Mouse (Mus musculus) intestine, embryonic 15.5 days (tissue): ENCODE results near the gene Slc43a3. TPM values are rescaled to one million over a fixed set of nuclear protein-coding genes. Genes with fewer than 3 reads are reported as not detected.

Source experiments
- ATAC-seq: fragments of 200-750 bp; cut with Nextera tagmentation; 2 replicates; pipeline ENCODE4 v1.8.0; 2017; ENCODE audit warnings: moderate TSS enrichment, moderate library complexity
- H3K27ac ChIP-seq: fragments of 300-500 bp; sonication (generic); 2 replicates; pipeline ENCODE4 v1.5.1; 2015; ENCODE audit warnings: mild to moderate bottlenecking, inconsistent platforms
- H3K27me3 ChIP-seq: fragments of 300-500 bp; sonication (generic); replicated peaks from 2 replicates; pipeline ENCODE4 v1.6.1; 2015; ENCODE audit warnings: inconsistent platforms
- H3K36me3 ChIP-seq: fragments of 300-500 bp; sonication (generic); 2 replicates; pipeline ENCODE4 v1.6.1; 2015; ENCODE audit warnings: inconsistent platforms
- H3K4me1 ChIP-seq: fragments of 300-500 bp; sonication (generic); replicated peaks from 2 replicates; pipeline ENCODE4 v1.6.1; 2015; ENCODE audit warnings: inconsistent platforms
- H3K4me2 ChIP-seq: fragments of 300-500 bp; sonication (generic); replicated peaks from 2 replicates; pipeline ENCODE4 v1.6.1; 2015; ENCODE audit warnings: mild to moderate bottlenecking, inconsistent platforms
- H3K4me3 ChIP-seq: fragments of 300-500 bp; sonication (generic); replicated peaks from 2 replicates; pipeline ENCODE4 v1.5.1; 2015; ENCODE audit warnings: inconsistent platforms
- H3K9ac ChIP-seq: fragments of 300-500 bp; sonication (generic); 2 replicates; pipeline ENCODE4 v1.6.1; 2015; ENCODE audit warnings: inconsistent platforms
- H3K9me3 ChIP-seq: fragments of 300-500 bp; sonication (generic); 2 replicates; pipeline ENCODE4 v1.6.1; 2016; ENCODE audit warnings: inconsistent platforms
- WGBS: fragments of 180-500 bp; shearing (Covaris S2); methylation state at CpG from one replicate; pipeline ENCODE4 v1.1.7; 2015; 5-methylcytosine and 5-hydroxymethylcytosine counted together
- polyA plus RNA-seq: library from polyadenylated mRNA; unstranded; fragments of >200 nt; fragmentation: Nextera tagmentation; extraction: Ambion mirVana; gene quantifications from 2 replicates; pipeline ENCODE4 v1.2.1, GENCODE M21; 2015

Slc43a3 gene
- polyA plus RNA-seq, 1 experiment from 2014 or later: 48.2 TPM

DNA sequence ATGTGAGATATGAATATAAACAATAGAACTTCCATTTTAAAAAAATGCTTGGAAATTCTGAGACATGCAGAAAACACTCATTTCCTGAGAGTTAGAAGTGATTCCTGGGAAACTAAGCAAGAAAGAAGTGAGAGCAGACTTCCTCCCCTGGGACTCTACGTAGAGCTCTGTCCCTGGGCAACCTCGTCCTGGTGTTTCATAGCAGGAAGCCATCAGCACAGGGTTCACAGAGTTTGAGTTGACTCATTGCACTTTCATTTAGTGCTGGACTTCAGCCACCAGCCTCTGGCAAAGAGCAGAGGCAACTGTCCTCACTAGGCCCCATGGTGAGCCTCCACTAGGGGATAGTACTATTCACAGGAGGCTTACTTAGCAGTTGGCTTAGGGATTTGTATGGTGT lies 24.9 kb downstream of the Slc43a3 start:
- Histone ChIP-seq H3K27me3 (no peaks in the 10 kb centered on the region), H3K27ac (no peak overlapping the region), H3K4me3 (no peak overlapping the region), H3K36me3 (peaks cover 4% of the 10 kb centered on the region), H3K4me1 (no peaks in the 10 kb centered on the region), H3K9me3 (no peaks in the 10 kb centered on the region), H3K4me2 (no peak overlapping the region), H3K9ac (no peak overlapping the region)
- no peak for ATAC-seq
- WGBS: 67% methylated on average over 2 of the region's 2 CpGs

DNA sequence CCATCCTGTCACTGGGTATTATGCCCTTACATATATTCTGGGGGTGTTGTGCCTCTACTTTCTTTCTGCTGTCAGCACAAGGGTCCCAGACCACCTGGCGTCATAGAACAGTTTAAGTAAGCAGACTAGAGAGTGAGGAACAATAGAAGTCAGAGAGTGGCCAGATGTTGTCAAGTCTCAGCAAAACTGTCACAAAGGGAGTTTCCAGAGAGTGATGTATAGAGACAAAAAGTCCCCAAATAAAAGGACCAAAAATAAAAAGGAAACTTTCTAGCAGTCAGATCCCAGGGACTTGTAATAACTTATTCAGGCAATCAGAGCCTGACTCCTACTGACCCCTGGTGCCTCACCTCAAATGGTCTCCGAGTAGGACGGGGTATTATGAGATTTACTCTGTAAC lies 25.5 kb downstream of the Slc43a3 start:
- ATAC-seq: no peak
- H3K9me3 ChIP-seq: no peaks in the 10 kb centered on the region
- WGBS: 84% methylated on average over 3 of the region's 3 CpGs
- no peak overlapping the region for H3K27ac ChIP-seq
- no peaks in the 10 kb centered on the region for H3K4me1 ChIP-seq
- no peak overlapping the region for H3K9ac ChIP-seq
- peaks cover 3% of the 10 kb centered on the region for H3K36me3 ChIP-seq
- no peaks in the 10 kb centered on the region for H3K27me3 ChIP-seq
- H3K4me2 ChIP-seq: no peak overlapping the region
- no peak overlapping the region for H3K4me3 ChIP-seq

DNA sequence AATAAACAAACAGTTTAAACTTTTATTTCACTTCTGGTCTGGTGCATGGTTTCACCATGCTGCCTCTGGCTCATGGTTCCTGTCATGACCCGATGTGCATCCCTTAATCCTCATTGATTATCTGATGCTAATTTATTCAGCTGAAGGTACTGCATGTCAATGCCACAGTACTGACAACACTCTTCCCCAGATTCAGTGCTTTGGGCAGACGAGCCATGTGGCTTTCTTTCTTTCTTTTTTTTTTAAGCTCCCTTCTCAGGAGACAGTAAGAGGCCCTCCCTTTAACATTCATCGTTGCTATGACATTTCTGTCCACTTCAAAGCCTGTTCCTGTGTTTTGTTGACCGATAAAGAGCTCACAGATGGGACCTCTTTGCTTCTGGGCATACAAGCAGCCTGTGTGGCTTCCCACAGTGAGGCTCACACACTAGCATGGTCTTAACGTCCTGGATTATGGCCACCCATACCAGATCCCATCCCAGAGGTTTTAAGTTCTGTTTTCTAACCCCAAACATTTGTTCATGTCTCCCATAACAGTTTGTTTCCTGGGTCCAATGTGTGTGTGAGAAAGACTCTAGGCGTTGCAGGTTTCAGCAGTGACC lies 26.6 kb downstream of the Slc43a3 start:
- H3K4me3 ChIP-seq: no peak overlapping the region
- no peak overlapping the region for H3K4me2 ChIP-seq
- no peak overlapping the region for H3K9ac ChIP-seq
- no peaks in the 10 kb centered on the region for H3K27me3 ChIP-seq
- no peaks in the 10 kb centered on the region for H3K4me1 ChIP-seq
- WGBS: 41% methylated on average over 6 of the region's 6 CpGs
- no peak overlapping the region for H3K27ac ChIP-seq
- no peak for ATAC-seq
- no peaks in the 10 kb centered on the region for H3K36me3 ChIP-seq
- no peaks in the 10 kb centered on the region for H3K9me3 ChIP-seq

DNA sequence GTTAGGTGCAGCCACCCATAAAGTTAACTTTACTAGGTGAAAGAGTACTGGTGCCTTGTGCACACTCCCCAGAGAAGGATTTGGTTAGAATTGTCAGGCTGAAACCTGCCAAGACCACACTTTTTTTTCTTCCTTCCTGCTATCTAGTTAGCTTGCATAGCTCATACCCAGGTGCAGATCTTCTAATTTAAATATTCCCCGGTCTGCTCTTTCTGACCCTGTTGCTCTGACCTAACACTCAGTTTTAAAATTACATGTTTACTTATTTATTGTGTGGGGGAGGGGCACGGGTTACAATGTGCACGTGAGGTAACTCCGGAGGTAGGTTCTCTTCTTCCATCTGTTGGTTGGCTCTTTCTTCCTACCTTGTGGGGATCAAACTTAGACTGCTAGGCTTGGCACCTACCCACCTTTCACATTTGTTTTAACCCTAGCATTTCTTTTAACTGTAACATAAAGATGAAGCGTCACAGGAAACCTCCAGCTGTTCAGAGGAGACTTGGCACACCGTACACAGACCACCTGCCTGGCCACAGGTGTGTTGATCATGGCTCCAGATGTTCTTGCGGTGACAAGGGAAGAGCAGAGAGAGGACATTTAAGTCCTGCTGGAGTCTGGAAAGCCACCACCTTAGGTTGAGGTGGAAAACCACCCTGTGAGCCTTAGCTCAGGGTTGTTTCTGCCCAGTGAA lies 27.9 kb downstream of the Slc43a3 start:
- WGBS: 87% methylated on average over 7 of the region's 7 CpGs
- no peak overlapping the region for H3K27ac ChIP-seq
- no peak overlapping the region for H3K9ac ChIP-seq
- H3K4me2 ChIP-seq: no peak overlapping the region
- no peak for ATAC-seq
- H3K4me1 ChIP-seq: no peaks in the 10 kb centered on the region
- no peaks in the 10 kb centered on the region for H3K36me3 ChIP-seq
- no peak overlapping the region for H3K4me3 ChIP-seq
- H3K27me3 ChIP-seq: no peaks in the 10 kb centered on the region
- H3K9me3 ChIP-seq: no peaks in the 10 kb centered on the region

DNA sequence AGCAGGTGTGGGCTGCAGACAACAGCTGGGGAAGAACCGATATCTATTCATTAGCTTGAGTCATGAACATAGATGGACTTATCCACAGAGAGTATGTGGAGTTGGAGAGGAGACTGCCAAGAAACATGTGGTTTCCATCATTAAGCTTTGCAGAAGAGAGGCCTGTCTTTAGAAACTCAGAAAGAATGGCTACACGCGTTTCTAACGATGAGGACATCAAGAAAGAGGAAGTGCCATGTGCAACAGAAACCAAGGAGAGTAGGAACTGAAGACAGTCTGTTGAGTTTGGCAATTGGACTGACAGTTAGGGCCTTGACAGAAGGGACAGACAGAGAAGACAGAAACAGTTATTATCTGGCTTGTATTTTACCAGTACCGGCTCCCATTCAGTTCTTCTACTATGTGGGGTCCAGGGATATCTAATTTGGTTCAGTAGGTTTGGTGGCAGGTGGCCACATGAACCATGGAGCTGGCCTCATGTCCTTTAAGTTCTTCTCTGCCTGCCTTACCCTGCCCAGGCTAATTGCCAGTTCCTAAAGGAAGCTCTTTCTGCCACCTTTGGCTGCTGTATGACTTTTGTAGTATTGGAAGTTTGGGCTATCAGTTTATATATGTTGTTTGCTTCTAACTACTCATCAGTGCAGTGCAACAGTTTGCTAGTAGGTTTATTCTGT lies 31.1 kb downstream of the Slc43a3 start:
- H3K4me2 ChIP-seq: no peak overlapping the region
- no peak overlapping the region for H3K9ac ChIP-seq
- no peaks in the 10 kb centered on the region for H3K4me1 ChIP-seq
- H3K27ac ChIP-seq: no peak overlapping the region
- no peak overlapping the region for H3K4me3 ChIP-seq
- H3K27me3 ChIP-seq: no peaks in the 10 kb centered on the region
- 83% methylated on average over 5 of the region's 5 CpGs for WGBS
- H3K9me3 ChIP-seq: no peaks in the 10 kb centered on the region
- ATAC-seq: no peak
- H3K36me3 ChIP-seq: no peaks in the 10 kb centered on the region

DNA sequence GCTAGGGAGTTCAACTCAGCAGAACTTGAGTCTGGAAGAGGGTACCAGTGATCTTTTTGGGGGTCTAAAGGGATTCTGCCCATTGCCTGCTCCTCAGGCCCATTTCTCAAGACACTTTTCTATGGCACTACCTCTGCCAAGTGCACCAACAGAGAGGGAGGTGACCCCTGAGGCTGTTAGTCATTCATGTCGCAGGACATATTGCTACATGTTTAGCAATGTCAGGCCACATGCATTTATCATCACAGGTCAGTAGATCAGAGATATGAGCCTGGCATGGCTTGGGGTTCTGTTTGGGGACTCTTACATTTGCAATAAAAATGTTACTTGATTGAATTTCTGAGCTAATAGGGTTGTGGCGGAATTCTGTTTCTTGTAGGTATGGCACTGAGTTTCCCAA lies 39.2 kb downstream of the Slc43a3 start:
- no peak for ATAC-seq
- Histone ChIP-seq H3K36me3 (no peaks in the 10 kb centered on the region), H3K9me3 (no peaks in the 10 kb centered on the region), H3K9ac (no peak overlapping the region), H3K27me3 (no peaks in the 10 kb centered on the region), H3K4me1 (no peaks in the 10 kb centered on the region), H3K4me2 (no peak overlapping the region), H3K4me3 (no peak overlapping the region), H3K27ac (no peak overlapping the region)
- 84% methylated on average over 2 of the region's 2 CpGs for WGBS

DNA sequence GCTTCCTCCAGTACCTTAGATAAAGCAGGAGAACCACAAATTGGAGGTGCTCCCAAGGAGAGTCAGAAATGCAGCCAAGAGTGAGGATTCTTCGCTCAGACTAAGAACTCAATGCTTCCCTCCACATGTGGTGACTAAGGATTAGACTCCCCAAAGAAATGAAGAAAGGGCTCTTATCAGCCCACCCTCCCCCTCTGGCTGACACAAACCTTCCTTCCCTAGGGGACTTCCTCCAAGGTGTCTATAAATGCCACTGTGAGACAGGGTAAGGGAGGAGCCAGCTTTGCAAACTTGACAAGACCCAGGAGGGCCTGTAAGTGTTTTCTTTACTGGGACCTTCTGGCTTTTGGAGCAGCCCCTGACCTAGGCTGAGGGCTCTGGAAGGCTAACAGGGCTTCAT lies 43.8 kb downstream of the Slc43a3 start, which contains the start of gene Prg2:
Prg2 (plus strand) TSS at position 274 of the 400 bp plus-strand sequence.
- ATAC-seq: no peak
- H3K4me1 ChIP-seq: no peaks in the 10 kb centered on the region
- H3K4me2 ChIP-seq: no peak within 1 kb of the TSS
- H3K36me3 ChIP-seq: no peaks in the 10 kb centered on the region
- H3K27me3 ChIP-seq: no peaks in the 10 kb centered on the region
- WGBS: 50% methylated on average over 1 of the region's 1 CpGs
- no peak within 1 kb of the TSS for H3K27ac ChIP-seq
- no peaks in the 10 kb centered on the region for H3K9me3 ChIP-seq
- H3K9ac ChIP-seq: no peak within 1 kb of the TSS
- H3K4me3 ChIP-seq: no peak within 1 kb of the TSS

DNA sequence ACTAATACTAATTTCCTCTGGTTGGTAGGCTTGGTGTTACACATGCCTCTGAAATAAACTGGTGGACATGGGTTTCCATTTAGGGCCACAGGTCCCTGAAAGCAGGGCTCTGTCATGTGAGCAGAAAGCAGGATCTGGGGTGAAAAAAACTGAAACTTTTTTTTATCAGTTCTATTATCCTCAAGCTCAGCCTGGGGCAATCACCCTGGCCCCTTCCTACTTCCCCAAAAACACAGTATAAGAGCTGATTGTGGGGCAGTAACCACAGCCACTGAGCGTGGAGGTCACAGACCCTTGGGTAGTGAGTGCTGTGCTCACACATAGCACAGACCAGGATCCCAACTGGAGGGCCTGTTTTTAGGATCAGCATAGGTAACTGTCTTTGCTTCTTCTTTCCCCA lies 51.6 kb downstream of the Slc43a3 start, which contains the start of gene Prg3:
Prg3 (plus strand) TSS at position 286 of the 400 bp plus-strand sequence.
- Histone ChIP-seq H3K4me3 (no peak within 1 kb of the TSS), H3K4me2 (no peak within 1 kb of the TSS), H3K4me1 (no peaks in the 10 kb centered on the region), H3K36me3 (no peaks in the 10 kb centered on the region), H3K9me3 (no peaks in the 10 kb centered on the region), H3K9ac (no peak within 1 kb of the TSS), H3K27ac (no peak within 1 kb of the TSS), H3K27me3 (no peaks in the 10 kb centered on the region)
- 86% methylated on average over 1 of the region's 1 CpGs for WGBS
- no peak for ATAC-seq

DNA sequence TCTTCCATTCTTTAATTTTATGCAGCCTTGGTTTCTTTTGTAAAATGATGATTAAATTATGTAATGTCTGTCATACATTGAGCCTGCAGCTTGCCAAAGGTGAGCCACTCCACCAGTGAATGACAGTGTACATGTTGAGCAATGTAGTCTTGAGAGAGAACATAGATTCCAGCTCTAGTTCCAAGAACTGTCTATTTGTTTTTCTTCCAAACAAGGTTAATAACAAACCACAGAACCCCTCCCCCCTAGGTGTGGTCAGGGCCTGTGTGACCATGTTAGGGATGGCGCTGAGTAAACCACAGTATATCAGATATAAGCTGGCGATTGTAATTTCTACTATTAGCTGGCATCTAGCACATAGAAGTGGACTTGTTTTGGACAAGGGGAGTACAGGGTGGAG lies 60.0 kb downstream of the Slc43a3 start:
- Histone ChIP-seq H3K4me2 (no peak overlapping the region), H3K9ac (no peak overlapping the region), H3K4me3 (no peak overlapping the region), H3K9me3 (no peaks in the 10 kb centered on the region), H3K27me3 (no peaks in the 10 kb centered on the region), H3K27ac (no peak overlapping the region), H3K36me3 (no peaks in the 10 kb centered on the region), H3K4me1 (no peaks in the 10 kb centered on the region)
- no peak for ATAC-seq
- 76% methylated on average over 2 of the region's 2 CpGs for WGBS

DNA sequence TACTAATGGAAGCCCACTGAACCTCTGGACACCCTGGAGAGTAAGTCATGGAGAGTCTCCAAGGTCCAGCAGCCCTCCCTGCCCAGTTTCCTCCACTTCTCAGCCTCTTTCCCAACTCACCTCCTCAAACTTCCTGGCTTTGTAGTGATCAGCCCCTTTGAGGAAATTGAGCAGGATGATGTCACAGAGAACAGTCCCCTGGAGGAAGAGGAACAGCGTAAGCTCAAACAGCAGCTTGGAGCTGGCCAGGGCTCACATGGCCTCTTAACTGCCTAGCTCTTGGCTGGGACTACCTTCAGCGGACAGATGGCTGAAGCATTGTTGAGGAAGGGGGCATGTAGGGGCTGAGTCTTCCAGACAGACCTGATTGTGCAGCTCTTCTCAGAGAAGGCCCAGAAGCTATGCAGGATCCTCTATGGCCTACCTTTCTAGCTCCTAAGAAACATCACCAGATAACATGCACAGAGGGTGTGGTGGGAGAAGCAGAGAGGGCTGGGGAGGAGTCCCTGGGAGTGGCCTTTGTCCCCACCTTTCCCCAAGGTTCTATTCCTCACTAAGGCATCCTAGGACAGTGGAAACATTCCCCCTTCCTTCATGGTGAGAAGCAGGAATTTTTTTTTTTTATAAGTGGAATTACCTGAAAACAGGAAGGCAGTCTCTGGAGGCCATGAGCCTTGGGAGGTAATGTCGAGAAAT lies 63.3 kb downstream of the Slc43a3 start:
- Histone ChIP-seq H3K4me3 (no peak overlapping the region), H3K4me1 (no peaks in the 10 kb centered on the region), H3K27me3 (no peaks in the 10 kb centered on the region), H3K27ac (no peak overlapping the region), H3K4me2 (no peak overlapping the region), H3K36me3 (no peaks in the 10 kb centered on the region), H3K9ac (no peak overlapping the region), H3K9me3 (no peaks in the 10 kb centered on the region)
- 65% methylated on average over 3 of the region's 3 CpGs for WGBS
- ATAC-seq: peak; percentile 48; the same call in 1 of the 2 replicates

DNA sequence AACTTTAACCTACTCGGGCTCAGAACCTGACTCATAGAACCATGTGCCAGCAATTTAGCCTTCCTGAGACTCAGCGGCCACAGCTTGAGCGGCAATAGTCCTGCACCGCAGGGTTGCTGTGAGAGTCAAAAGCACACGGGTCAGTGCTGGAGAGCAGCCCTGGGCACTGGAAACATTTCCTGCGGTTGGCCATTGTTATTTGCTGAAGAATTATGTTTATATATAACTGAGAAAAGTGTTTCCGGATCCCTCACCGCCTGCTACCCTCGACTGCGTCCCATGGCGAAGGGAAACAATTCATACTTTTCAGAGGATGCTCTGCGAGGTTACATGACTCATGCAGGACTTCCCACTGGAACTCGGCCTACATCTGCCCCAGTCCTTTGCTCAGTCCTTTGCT lies 65.1 kb downstream of the Slc43a3 start:
- no peaks in the 10 kb centered on the region for H3K4me1 ChIP-seq
- no peak overlapping the region for H3K27ac ChIP-seq
- no peak for ATAC-seq
- no peaks in the 10 kb centered on the region for H3K9me3 ChIP-seq
- H3K4me2 ChIP-seq: no peak overlapping the region
- no peak overlapping the region for H3K4me3 ChIP-seq
- WGBS: 57% methylated on average over 13 of the region's 13 CpGs
- H3K36me3 ChIP-seq: no peaks in the 10 kb centered on the region
- H3K27me3 ChIP-seq: no peaks in the 10 kb centered on the region
- no peak overlapping the region for H3K9ac ChIP-seq

DNA sequence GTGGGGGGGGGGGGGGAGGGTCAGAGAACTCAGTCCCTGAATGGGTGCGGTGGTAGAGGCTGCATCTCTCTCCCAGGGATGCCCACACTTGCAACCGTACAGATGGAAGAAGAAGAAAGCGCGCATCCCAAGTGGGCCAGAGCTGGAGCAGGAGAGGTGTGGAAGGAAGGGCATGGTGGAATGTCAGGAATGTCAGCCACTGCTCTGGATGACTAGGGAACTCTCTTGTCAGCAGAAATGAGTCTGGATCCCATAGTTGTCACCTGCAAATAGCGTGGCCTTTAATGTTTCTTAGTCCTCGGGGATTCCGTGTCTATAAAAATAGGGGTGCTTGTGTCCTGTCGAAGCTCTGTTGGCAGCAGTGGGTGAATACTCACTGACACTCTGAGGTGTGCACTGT lies 66.2 kb downstream of the Slc43a3 start:
- Histone ChIP-seq H3K27me3 (no peaks in the 10 kb centered on the region), H3K4me1 (no peaks in the 10 kb centered on the region), H3K4me3 (no peak overlapping the region), H3K36me3 (no peaks in the 10 kb centered on the region), H3K9me3 (no peaks in the 10 kb centered on the region), H3K4me2 (no peak overlapping the region), H3K27ac (no peak overlapping the region), H3K9ac (no peak overlapping the region)
- 62% methylated on average over 8 of the region's 8 CpGs for WGBS
- no peak for ATAC-seq
